Mouse (Mus musculus) liver, postnatal 0 days (tissue): ENCODE data around the gene Hps5.

ENCODE experiments used
- CTCF ChIP-seq: sonication (generic); IDR thresholded peaks from 2 replicates; pipeline ENCODE4 v1.5.1; 2016; ENCODE audit warnings: antibody characterized with exemption, low read depth
- EP300 ChIP-seq: IDR thresholded peaks from 2 replicates; pipeline ENCODE4 v1.6.1; 2016; ENCODE audit warnings: antibody characterized with exemption, low read depth, mild to moderate bottlenecking

- no peak for TF ChIP-seq CTCF
- TF ChIP-seq EP300, result no peak
These were observed 44.5 kb upstream of the Hps5 start for GRCm38 (mm10) chr7:46840326-46840725.
